Mouse (Mus musculus) bone marrow macrophage, adult 2 months (primary cell): Measurements from ENCODE around the gene Dok3.

Experiments used
- CTCF ChIP-seq: IDR thresholded peaks from 2 replicates; pipeline ENCODE4 v1.5.1; 2012; ENCODE audit warnings: low read depth, mild to moderate bottlenecking, low read length, moderate library complexity
- POLR2A ChIP-seq: IDR thresholded peaks from 2 replicates; pipeline ENCODE4 v1.6.1; 2012; ENCODE audit warnings: mild to moderate bottlenecking, low read depth, low read length, borderline replicate concordance

DNA sequence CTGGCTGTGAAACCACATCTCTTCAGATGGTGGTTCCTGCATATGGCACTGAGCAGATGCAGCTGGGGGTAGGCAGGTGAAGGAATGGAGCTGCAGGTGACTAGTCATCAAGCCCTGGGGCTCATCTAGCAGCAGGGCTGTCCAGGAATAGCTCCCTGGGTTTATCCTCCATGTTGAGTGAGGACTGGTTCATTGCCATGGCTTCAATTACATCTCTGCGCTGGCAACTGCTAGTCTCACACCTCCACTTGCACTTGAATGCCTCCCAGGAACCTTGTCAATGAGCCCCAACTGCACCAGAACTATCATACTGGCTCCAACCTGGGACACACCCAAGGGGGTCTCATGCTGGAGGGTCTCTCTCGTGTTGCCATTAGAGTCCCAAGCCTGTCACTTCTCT is 18.8 kb upstream of the Dok3 start:
- TF ChIP-seq CTCF, result no peak
- no peak for TF ChIP-seq POLR2A
